Mouse (Mus musculus) thymus, postnatal 25 days (tissue): ENCODE measurements around the gene Gpatch2.
A peak's percentile ranks its signal among the peaks of the same experiment; 100 is the strongest.

Experiments
- DNase-seq: peaks from one replicate; pipeline ENCODE4 v3.0.0; 2022

Gpatch2 gene

DNA sequence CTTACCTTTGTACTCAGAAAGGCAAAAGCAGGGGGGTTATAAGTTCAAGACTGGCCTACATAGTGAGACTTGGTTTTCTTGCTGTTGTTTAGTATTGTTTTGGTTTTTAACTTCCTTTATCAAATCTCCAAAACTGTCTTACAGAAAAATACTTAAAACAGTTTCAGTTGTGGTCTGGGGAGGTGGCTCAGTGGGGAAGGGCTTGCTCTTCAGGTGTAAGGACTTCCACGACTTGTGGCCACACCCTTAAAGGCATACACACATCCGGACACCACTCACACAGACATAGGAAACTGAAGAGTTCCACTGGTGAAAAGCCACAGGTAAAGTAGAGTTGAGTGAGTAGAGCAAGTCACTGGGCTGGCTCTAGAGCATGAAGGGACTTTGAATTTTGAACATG, 93.2 kb downstream of the Gpatch2 start:
- no peak for DNase-seq

DNA sequence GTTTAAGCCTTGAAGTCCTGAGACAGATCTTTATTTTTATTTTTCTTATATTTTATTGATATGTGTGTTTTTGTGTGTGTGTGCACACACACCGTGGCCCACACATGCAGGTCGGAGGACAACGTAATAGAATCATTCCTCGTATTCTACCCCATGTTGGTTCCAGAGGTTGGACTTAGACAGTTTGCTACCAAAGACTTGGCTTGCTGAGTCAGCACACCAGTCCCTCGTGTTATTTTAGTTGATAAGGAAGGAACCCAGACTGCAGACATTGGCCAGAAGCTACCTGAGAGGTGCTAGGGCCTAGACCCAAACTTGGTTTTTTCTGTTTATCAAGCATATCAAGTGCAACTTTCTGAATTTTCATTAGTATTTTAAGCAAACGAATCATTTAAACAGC, 95.8 kb downstream of the Gpatch2 start:
- DNase-seq: no peak

DNA sequence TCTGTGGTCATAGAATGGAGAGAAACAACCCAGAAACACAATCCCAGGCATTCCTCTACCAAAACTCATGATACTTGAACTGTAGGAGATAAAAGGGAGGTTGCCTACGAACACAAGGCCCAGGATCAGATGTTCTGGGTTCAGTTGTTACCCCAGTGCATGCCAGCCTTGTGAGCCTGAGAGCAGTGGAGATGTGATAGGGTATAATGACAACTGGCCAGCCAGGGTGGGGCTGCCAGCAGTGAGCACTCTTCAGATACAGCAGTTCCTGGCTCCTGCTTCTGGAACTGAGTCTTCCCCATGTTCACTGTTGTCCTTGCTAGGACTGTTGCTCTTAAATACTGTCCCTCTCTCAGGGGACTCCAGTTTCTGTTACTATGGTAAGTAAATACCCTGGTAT, 98.0 kb downstream of the Gpatch2 start:
- no peak for DNase-seq

DNA sequence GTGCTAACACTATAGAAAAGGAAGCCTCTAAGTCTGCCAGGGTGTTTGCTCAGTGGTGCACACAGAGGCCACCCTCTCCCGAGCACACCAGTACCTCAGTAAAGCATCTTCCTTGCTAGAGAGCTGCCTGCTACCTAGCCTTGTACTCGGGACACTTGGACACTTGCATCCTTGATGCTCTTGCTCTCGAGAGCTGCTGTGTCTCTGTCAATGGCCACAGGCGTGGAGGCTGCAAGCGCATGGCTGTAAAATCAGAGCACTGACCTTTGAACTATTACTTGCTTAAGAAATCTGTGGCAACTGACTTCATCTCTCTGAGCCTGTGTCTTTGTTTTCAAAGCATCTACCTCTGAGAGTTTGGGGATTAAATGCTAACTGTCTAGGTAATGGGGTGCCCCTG, 98.5 kb downstream of the Gpatch2 start:
- no peak for DNase-seq

DNA sequence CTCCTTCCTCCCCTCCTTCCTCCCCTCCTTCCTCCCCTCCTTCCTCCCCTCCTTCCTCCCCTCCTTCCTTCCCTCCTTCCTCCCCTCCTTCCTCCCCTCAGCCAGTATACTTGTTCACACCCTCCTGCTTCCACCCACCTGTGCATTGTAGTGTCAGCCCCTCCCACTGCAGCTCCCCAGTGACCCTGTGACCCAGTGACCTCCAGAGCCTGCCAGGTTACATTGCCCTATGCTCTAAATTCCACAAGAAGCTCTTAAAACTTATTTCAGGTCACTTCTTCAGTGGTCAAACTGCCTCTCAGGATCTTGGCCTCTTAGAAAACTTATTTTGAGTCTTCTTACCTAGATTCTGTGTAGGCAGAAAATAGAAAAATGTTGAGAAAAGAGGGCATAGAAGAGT, 99.2 kb downstream of the Gpatch2 start:
- DNase-seq: no peak

DNA sequence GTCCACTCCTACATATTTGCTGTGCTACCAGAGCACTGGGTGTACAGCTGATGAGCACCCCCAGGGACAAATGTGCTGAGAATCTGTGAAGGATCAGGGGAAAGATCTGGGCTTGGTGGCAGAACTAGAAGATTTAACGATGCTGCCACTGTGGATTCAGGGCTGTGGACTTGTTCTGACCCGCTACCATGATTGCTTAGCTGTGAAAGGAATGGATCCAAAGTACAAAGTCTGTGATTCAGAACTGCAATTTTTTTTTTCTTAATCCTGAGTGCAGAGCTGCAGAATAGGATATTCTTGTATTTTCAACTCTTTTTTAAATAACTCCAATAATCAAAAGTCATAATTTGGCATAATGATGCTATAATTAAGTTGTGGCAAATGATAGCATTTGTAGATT, 100.5 kb downstream of the Gpatch2 start:
- DNase-seq: no peak

DNA sequence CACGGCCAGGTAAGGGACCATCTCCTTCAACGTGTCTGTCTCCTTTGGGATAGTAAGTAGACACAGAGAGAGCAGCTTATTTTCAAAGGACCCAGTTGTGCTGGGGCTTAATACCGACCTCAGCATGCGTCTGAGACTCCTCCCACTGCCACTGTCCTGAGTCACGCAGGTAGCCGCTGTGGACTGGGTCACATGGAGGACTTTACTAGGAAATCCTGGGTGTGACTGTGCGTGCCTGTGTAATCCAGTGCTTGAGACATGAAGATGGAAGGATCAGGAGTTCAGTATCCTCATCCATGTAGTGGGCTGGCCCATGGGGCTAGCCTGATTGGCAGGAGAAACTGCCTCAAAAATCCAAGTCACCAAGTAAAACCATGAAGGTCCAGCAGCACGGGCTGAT, 101.2 kb downstream of the Gpatch2 start:
- DNase-seq: no peak

DNA sequence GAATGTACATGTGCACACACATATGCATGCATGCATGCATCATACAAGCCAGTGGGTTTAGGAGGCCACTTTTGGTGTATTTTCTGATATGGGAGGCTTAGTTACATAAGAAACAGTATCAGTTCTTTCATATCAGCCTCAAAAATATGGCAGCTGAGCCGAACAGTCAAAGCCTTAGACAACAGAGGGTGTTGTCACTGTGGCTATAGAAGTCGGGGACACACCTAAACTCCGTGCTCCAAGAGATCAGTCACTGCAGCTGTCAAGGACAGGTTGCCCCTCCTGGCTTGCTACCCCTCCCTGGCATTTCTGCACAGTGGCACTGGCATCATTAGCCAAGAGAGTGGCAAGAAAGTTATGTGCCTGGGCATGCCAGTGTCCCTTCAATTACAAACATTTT, 106.5 kb downstream of the Gpatch2 start:
- no peak for DNase-seq

DNA sequence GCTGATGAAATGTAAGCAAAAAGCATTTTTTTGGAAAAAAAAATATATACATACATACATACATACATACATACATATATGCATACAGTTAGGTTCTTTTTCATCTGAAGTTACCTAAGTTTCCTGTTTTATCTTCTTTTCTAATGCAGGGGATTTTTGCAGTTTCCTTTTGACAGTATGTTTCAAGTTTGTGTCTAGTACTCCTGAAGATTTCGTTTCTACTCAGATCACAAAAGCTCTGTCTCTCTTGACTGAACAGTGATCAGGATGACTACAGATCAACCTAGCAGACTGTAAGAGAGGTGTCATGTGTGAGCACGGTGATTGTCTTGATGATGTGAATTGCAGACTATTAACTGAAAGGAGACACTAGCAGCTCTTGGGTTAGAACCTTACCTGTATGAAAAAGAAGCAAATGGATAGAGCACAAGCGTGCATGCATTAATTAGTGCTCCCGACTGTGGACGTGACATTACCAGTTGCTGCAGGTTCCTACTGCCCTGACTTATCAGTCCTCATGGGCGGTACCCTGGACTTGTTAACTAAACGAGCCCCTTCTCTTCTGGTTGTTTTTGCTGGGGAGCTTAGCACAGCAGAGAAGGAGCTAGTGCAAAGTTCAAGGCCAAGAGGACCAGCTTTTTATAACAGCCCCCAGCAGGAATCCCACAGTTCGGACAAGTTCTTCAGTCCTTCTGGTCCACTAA, 107.3 kb downstream of the Gpatch2 start:
- no peak for DNase-seq

DNA sequence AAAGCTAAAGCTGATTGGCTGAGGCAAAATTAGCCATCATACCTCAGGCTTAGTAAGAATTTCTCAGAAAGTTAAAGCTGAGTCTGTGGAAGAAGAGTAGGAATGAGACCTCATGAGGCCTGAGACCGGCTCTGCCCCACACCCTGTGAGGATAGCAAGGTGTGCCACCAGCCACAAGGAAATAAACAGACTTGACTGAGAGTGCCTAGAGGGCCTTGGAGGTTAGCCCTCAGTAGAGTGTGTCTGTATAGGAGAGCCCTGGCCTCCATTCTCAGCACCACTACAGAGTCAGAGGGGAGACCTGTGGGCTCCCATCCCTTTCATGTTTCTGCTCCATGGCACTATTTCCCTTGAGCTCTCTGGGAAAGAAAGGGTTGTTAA, 107.9 kb downstream of the Gpatch2 start:
- no peak for DNase-seq

DNA sequence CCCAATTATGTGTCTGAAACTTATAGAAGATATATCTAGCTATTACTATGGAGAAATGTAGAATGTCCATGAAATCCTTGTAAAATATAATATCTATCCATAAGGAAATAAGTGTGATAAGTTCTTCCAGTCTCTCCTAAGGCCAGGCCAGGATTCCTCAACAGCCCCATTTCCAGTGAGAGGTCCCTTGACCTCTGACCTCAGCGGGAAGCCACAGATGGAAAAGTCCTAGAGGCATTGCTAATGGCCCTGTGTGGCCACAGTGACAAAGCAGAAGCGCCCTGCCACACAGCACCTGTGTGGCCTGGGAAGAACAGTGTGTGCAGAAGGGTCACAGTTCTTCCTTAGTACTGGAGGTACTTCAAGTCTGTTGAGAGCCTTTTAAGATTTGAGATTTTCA, 127.2 kb downstream of the Gpatch2 start:
- DNase-seq: no peak

DNA sequence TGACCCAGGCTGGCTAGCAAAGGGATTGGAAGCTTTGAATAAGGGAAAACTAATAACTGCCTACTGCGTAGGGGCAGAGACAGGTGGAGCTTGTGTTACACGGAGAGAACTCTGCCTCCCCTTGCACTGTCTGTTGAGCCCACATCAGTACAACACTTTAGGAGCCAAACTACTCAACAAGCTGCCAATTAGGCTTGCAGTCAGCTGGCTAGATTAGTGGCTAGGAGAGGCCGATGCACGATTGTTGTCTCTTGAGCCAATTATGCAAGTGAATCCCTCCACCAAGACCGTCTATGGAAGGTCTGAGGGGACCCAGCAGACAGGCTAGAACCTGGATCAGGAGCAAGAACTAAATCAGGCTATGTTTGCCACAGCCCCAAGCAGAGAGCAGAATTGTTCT, 129.8 kb downstream of the Gpatch2 start:
- no peak for DNase-seq

DNA sequence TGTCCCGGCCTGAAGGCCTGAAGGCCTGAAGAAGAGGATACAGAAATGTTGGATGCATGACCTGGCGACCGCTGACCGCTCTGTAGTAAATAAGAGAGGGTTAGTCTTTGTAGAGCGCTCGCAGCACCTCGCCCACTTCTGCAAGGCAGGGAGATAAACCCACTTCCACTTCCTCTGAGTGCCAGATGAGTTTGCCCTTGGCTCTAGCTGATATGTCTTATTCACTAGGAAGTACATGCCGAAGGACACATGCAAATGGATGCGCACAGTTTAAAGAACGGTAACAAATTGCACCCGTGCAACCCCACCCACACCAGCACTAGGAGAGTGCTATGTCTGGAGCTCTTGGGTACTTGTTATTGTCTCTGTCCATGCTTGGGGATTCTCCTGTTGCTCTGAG, 131.6 kb downstream of the Gpatch2 start:
- peak; percentile 14 for DNase-seq

DNA sequence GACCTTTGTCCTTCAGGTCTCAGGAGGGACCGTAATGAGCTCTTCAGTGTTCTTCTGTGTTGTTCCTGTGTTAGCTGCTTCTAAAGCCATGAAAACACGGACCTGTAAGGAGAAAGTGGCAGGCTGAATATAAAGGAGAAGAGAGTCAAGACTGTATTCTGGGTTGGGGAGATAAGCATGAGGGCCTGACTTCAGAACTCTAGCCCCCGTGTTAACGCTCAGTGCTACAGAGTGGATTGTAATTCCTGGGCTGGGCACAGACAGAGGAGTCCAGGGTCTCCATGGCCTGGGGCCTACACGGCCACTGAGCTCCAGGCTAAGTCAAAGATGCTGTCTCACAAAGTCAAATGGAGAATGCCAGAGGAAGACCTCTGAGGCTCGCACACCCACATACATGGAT, 132.3 kb downstream of the Gpatch2 start:
- DNase-seq: no peak

DNA sequence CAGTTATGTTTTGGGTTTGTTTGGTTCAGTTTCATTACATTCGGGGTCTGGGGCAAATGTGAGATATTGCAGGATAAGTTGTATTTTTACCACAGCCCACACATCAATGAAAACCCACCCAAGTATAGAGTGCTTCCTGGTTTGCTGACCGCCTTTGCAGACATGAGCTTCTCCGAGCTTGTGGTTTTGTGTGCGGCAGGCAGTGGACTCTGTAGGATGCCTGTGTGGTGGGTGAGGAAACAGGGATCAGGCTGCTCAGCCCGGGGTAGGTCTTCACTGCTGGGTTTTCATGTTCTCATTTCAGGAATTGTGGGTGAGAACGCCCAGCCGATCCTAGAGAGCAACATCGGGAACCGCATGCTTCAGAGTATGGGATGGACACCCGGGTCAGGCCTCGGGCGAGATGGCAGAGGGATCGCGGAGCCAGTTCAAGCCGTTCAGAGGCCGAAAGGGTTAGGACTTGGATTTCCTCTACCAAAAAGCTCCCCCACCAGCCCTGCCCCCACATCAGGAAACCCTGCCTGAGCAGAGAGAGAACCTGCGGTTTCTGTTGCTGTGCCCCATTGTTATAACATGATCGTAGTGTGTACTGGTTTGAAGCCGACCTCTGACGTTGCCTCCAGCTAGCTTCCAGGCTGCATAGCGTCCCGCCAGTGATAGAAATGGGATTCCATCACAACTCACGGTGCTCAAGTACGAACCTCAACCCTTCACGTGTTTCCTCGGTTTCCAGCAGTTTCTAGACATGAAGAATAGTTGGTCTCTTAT, 132.9 kb downstream of the Gpatch2 start:
- DNase-seq: peak; percentile 54

DNA sequence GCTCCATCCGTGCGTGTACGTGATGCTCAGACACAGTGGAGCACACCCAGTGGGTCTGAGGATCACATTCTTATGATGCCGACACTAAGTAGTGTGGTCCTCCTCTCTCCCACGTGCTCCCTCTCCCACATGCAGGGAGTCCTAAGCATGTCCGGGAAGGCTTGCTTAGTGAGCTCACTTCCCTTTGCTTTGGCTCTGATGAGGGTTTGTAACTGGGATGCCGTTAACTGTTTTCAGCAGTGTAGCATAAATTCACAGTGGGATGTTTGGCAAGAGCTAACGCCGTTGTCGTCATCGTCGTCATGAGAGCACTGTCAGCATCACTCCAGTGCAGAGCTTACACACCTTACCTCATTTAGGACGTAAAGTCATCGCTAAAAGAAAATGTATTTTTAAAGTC, 133.6 kb downstream of the Gpatch2 start:
- no peak for DNase-seq

DNA sequence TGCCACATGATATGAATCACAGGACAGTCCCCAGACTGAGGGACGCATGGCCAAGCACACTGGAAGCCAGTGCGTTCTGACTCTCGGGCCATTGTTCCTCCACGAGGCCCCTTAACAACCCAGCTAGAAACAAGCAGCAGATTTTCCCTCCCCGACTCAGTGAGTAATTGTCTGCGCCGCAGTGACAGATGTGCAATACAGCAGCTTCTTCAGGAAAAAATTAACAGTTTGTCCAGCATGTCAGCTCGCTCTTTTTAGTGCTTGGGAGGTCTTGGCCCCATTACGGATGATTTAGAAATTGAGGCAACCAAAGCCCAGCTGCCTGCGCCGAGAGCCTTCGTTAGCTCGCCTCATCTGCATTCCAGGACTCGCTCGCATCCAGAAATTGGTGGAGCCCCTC, 140.9 kb downstream of the Gpatch2 start:
- no peak for DNase-seq

DNA sequence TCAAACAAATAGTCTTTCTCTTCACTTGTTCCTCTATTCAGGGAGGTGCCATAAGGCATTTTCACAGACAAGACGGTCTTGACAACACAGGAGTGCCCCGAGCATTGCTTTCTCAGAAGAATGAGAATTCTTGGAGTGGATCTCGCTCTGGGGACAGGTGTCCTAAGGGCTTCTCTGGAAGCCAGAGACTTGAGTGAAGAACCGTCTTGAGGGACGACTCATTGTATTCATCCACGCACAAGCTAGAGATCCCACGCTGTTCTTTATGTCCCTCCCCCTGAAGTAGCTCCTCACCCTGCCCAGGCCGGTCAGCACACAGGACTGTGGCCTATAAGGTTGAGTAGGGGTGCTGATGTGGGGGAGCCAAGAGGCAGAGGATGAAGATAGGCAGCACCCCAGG, 141.6 kb downstream of the Gpatch2 start:
- no peak for DNase-seq

DNA sequence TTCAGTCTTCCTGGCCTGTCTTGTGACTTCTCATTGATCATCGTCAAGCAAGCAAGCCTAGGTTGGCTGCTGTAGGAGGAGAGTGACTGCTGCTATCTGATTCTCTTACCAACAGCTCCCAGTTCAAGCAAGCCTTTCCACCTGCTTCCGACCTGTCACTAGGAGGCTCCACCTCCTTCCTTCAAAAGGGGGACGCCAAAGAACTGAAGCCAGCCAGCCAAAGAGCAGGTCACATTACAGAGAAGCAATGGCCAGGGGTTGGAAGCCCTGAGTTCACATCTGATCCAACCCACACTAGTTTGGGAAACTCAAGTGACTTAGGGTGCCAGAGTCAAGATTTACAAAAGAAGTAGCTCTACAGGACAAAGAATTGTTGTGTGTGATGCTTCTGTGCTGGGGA, 144.9 kb downstream of the Gpatch2 start:
- DNase-seq: no peak

DNA sequence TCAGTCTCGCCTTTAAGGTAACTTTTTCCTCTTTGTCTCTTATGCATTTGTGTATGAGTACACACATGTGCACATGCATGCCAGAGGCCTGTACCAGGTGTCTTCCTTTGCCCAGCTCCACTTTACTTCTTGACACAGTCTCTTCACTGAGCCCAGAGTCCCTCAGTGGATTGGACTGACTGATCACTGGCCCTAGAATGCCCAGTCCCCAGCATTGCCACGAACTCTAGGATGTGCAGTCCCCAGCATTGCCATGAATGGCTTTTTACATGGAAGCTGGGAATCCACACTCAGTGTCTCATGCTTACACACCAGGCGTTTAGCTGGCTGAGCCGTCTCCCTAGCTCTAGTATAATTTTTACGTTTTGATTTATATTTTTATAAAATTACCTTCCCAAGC, 147.2 kb downstream of the Gpatch2 start:
- DNase-seq: no peak

DNA sequence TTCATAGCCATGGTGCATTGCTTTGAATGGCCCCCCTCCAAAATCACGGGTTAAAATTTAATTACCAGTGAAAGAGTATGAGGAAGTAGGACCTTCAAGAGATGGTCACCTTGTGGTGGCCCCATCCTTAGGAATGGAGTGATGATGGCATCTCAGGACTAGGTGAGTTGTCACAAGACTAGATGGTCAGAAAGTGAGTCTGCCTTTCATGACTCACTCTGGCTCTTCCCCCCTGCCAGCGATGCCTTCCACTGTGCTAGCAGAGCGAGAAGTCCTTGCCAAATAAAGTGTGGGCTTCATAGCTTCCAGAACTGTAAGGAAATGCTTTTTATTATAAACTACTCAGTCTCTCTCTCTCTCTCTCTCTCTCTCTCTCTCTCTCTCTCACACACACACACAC, 150.1 kb downstream of the Gpatch2 start:
- no peak for DNase-seq

DNA sequence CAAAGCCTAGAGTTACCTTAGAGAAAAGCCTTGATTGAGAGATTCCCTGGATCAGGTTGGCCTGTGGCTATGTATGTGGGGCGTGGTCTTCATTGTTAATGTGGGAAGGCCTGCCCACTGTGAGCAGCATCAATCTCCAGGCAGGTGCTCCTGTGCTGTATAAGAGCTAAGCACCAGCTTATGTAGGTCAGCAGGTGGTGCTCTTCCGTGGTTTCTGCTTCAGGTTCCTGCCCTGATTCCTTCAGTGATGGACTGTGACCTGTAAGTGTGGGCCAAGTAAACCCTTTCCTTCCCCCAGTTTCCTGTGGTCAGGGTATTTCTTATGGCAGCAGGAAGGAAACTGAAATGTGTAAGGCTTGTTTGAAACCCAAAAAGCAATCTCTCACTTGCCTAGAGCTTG, 151.5 kb downstream of the Gpatch2 start:
- DNase-seq: no peak

DNA sequence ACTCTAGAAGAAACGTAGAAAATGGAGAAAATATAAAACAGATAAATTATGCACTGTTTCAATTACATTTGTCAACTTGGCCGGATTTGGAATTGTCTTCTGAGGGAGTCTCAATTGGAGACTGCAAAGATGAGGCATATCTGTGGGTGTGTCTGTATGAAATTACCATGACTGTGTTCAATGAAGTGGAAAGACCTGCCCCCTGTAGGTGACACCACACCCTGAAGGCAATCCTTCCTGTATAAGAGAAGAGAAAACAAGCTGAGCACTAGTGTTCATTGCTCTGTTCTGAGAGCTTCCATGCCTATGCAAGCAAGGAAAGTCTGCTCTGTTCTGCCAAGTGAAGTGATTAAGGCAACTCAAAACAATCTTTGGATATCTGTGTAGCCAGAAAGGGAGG, 153.7 kb downstream of the Gpatch2 start:
- DNase-seq: no peak

DNA sequence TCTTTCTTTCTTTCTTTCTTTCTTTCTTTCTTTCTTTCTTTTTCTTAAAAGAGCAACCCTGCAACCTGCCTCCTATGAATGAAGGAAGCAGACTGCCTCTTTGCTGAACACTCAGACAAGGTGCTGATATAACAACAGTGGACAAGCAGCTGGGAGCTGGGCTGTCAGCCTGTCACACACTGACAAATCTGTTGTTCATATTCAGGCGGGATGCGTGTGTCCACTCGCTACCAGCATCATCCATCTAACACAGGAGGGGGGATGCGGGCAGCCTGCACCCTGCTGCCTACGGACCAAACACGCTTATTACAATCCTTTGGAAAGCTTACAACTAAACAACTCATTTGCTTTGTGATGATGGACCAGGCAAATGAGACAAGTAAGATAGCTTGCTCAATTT, 158.2 kb downstream of the Gpatch2 start:
- no peak for DNase-seq

DNA sequence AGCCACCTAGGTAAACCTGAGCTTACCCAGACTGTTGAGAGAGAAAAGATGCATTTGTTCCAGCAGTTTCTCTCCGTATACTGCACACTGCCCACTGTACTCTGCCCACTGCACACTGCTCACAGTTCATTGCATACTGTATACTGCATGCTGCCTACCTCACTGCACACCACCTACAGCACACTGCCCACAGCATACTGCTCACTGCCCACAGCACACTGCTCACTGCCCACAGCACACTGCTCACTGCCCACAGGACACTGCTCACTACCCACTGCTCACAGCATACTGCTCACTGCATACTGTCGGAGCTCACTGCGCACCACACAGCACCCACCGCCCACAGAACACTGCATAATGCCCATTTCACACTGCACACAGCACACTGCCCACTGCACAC, 159.1 kb downstream of the Gpatch2 start:
- DNase-seq: no peak
